Mouse (Mus musculus) layer of hippocampus, adult 2 months (tissue): Measurements from ENCODE around the gene Crkl. TPM values are rescaled to one million over a fixed set of nuclear protein-coding genes. Genes with fewer than 3 reads are reported as not detected.
A peak's percentile ranks its signal among the peaks of the same experiment; 100 is the strongest.

Source experiments
- DNase-seq, 2 experiments: peaks; one replicate each; pipeline ENCODE4 v3.0.0; 2022; ENCODE audit warnings: low spot score in 2 of 2
- H3K27ac ChIP-seq: fragments of 200-600 bp; 2 replicates; pipeline ENCODE4 v1.8.1; 2022
- H3K4me3 ChIP-seq: fragments of 200-600 bp; 2 replicates; pipeline ENCODE4 v1.8.1; 2022; ENCODE audit warnings: mild to moderate bottlenecking
- CTCF ChIP-seq: fragments of 200-600 bp; conservative IDR thresholded peaks from 2 replicates; pipeline ENCODE4 v1.8.1; 2022; ENCODE audit warnings: antibody characterized with exemption, mild to moderate bottlenecking, moderate library complexity
- long read RNA-seq, 2 experiments: library from polyadenylated mRNA; stranded (forward); transcript quantifications; one replicate each; pipeline ENCODE4 v2.0.0; 2021; ENCODE audit warnings: borderline mapping rate in 2 of 2
- total RNA-seq, 2 experiments: library from RNA; stranded (reverse); gene quantifications; 2 replicates each; pipeline ENCODE4 v1.2.3; 2021

The Crkl gene
- total RNA-seq: 10 to 100 TPM; 33.5 to 37.4 TPM
- long read RNA-seq, experiment 1, full-length matches to known transcripts: 19 of 24 reads
- long read RNA-seq, experiment 1, partial matches to known transcripts: 0 of 24 reads
- long read RNA-seq, experiment 1, other reads (novel, unspliced or antisense): 5 of 24 reads
- long read RNA-seq, experiment 2, full-length matches to known transcripts: 22 of 30 reads
- long read RNA-seq, experiment 2, partial matches to known transcripts: 2 of 30 reads
- long read RNA-seq, experiment 2, other reads (novel, unspliced or antisense): 6 of 30 reads

- Histone ChIP-seq H3K27ac (peak within 1 kb of the TSS; percentile 96), H3K4me3 (peak within 1 kb of the TSS; percentile 91)
- no peak for TF ChIP-seq CTCF
- DNase-seq: peak; percentile 99
Observed at GRCm38 (mm10) chr16:17451541-17452372, at the start of gene Crkl. TSS of gene Crkl (plus strand) at chr16:17451987.

DNA sequence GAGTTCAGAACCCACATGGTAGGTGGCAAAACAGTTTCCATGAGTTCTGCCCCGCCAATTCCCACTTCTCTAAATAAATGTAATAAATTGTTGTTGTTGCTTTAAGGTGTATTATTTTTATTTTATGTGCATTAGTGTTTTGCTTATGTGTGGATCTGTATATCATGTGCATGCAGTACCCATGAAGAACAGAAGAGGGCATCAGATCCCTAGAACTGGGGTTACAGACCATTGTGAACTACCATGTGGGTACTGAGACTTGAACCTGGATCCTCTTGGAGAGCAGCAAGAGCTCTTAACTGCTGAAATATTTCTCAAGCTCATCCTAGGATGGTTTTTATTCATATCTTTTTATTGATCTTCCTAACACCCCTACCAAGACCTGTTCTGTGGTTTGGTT, 48.9 kb upstream of the Crkl start:
- TF ChIP-seq CTCF: peak; percentile 83
- no peak overlapping the region for H3K27ac ChIP-seq
- no peak for DNase-seq
- no peak overlapping the region for H3K4me3 ChIP-seq

DNA sequence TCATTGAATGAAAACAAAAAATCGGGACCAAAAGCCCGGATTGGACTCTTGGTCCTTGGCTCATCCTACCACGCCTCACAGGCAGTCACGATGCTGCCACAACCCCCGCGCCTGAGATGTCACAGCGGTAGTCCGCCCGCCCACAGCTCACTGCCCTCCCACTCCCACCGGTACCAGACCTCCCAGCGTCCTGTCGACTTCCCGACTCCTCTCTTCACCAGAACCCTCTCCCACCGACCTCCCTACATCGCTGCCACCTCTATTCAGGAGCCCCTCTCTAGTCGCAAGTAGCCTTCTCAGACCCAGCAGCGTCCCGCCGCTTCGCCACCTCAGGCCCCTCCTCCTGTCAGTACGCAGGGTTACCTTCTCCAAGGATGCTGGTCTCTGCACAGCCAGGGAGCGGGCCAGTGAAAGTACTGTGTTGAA, 46.5 kb upstream of the Crkl start:
- DNase-seq: peak; percentile 78 to 85
- H3K4me3 ChIP-seq: peak overlapping the region; percentile 71
- peak overlapping the region; percentile 96 for H3K27ac ChIP-seq
- no peak for TF ChIP-seq CTCF

DNA sequence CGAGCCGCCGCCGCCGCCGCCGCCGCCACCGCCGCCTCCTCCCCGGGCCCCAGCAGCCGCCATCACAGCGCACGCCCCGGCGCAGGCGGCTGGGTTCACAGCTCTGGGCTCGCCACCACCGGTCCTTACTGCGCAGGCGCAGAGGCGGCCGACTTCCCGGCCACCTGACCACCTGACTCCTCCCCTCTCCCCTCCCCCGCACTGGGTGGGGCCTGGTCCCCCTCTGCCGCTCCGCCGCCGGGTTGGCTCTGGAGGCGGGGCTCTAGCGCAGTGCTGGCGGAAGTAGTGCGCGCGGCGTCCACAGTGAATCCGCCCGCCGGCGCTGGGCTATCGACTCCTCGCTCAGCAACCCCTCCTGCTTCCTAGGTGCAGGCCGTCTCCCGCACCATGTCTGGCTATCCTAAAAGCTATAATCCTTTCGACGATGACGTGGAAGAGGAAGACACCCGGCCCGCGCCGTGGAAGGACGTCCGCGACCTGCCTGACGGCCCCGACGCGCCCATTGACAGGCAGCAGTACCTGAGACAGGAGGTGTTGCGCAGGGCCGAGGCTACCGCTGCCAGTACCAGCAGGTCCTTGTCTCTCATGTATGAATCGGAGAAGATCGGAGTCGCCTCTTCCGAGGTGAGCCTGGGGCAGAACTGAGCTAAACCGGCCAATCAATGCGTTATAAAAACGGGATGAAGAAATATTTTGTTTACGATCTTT, 45.9 kb upstream of the Crkl start, which contains the start of the genes Snap29 and Pi4ka:
Gene Snap29 (plus strand): TSS at position 251 of the 708 bp plus-strand sequence.
Gene Pi4ka (minus strand): TSS at position 579 of the 708 bp plus-strand sequence.
- DNase-seq: peak; percentile 100
- TF ChIP-seq CTCF: no peak
- Histone ChIP-seq H3K4me3 (peak within 1 kb of the TSS; percentile 71), H3K27ac (peak within 1 kb of the TSS; percentile 96)

DNA sequence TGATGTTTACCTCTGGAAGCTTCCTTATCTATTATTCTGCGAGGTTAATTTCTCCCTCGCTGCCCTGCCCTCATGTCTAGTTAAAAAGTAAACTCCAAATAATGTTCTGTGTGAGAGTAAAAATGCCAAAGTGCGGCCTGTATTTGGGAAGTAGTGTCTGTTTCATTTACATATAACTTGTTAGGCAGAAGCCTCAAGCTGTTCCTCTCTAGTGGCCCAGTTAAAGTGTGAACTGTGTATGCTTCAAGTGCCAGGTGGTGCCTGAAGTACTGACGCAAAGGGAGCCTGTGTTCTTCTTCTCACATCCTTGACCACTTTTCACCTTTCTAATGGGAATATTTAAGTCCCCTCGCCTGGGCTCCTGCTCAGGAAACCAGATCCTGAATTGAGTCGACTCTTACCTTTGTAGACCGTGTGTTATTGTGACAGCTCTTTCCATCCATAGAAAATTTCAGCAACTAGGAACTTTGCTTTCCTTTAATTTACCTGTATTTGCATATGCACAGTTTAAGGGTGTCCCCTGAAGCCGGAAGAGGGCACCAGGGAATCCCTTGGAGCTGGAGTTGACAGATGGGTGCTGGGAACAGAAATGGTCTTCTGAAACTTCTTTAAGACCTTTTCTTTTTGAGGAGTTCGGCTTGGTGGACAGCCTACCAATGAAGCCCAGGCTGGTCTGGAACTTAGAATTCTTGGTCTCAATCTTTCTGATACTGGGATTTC, 45.1 kb upstream of the Crkl start:
- Histone ChIP-seq H3K4me3 (peak overlapping the region; percentile 71), H3K27ac (peak overlapping the region; percentile 96)
- no peak for TF ChIP-seq CTCF
- DNase-seq: no peak

GRCm38 (mm10) chr16:17409046-17409445, 42.7 kb upstream of the Crkl start:
- H3K4me3 ChIP-seq: no peak overlapping the region
- DNase-seq: no peak
- H3K27ac ChIP-seq: no peak overlapping the region
- TF ChIP-seq CTCF: no peak

GRCm38 (mm10) chr16:17410209-17410608, 41.6 kb upstream of the Crkl start:
- no peak overlapping the region for H3K4me3 ChIP-seq
- DNase-seq: no peak

DNA sequence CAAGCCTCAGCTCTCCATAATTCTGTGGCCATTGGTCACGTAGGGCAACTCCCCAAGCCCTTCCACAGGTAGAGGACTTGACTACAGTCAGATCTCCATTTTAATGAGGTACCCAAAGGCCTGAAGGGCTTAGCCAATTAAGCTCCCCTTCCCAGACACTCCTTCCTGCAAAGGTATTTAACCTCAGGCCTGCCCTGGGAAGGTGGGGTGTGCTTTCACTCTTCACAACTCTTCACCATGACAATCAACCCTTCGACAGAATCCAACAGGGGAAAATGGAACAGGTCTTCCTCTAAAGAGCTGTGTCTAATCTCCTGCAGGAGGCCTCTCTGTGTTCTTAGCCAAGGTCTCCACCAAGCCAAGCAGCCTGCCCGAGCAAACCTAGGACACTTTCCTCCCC, 28.8 kb upstream of the Crkl start:
- no peak for DNase-seq

More at GRCm38 (mm10) chr16:17410209-17410608, 41.6 kb upstream of the Crkl start:
- TF ChIP-seq CTCF: no peak
- no peak overlapping the region for H3K27ac ChIP-seq

GRCm38 (mm10) chr16:17432576-17432975, 19.2 kb upstream of the Crkl start:
- no peak for DNase-seq
- H3K4me3 ChIP-seq: no peak overlapping the region
- TF ChIP-seq CTCF: peak; percentile 73

More for the DNA sequence above, 28.8 kb upstream of the Crkl start:
- Histone ChIP-seq H3K27ac (no peak overlapping the region), H3K4me3 (no peak overlapping the region)
- no peak for TF ChIP-seq CTCF

GRCm38 (mm10) chr16:17452373-17452715, 557 bp downstream of the Crkl start:
- Histone ChIP-seq H3K4me3 (peak overlapping the region; percentile 91), H3K27ac (peak overlapping the region; percentile 96)
- no peak for TF ChIP-seq CTCF
- DNase-seq: peak; percentile 11 to 24

More at GRCm38 (mm10) chr16:17432576-17432975, 19.2 kb upstream of the Crkl start:
- H3K27ac ChIP-seq: no peak overlapping the region

DNA sequence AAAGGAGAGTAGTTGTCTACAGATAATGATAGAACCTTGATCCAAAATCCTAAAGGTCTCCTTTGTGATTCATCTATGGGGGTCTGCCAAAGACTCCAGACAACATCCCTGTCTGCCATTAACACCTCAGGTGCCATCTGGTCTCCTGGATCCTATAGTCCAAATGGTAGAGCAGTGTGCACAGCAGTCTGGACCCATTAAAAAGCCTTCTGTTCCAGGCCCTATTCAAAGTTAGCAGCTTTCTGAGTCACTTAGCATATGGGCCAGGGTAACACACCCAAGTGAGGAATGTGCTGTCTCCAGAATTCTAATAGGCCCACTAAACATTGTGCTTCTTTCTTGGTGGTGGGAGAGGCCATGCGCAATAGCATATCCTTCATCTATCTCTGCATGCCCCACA, 5.1 kb downstream of the Crkl start:
- no peak overlapping the region for H3K4me3 ChIP-seq
- DNase-seq: no peak
- no peak for TF ChIP-seq CTCF
- no peak overlapping the region for H3K27ac ChIP-seq

GRCm38 (mm10) chr16:17460254-17460653, 8.5 kb downstream of the Crkl start:
- Histone ChIP-seq H3K27ac (no peak overlapping the region), H3K4me3 (no peak overlapping the region)
- TF ChIP-seq CTCF: peak; percentile 68
- DNase-seq: no peak
